Mouse (Mus musculus) olfactory bulb, adult 2 months (tissue): ENCODE measurements around the gene Ssh1.

ENCODE experiments used
- CTCF ChIP-seq: fragments of 200-500 bp; IDR thresholded peaks from 2 replicates; pipeline ENCODE4 v1.5.1; 2012; ENCODE audit warnings: low read depth, mild to moderate bottlenecking, low read length, moderate library complexity; ENCODE audit not compliant: insufficient read depth
- POLR2A ChIP-seq: fragments of 200-500 bp; IDR thresholded peaks from 2 replicates; pipeline ENCODE4 v1.6.1; 2012; ENCODE audit warnings: mild to moderate bottlenecking, low read depth, low read length, moderate library complexity; ENCODE audit not compliant: insufficient read depth

DNA sequence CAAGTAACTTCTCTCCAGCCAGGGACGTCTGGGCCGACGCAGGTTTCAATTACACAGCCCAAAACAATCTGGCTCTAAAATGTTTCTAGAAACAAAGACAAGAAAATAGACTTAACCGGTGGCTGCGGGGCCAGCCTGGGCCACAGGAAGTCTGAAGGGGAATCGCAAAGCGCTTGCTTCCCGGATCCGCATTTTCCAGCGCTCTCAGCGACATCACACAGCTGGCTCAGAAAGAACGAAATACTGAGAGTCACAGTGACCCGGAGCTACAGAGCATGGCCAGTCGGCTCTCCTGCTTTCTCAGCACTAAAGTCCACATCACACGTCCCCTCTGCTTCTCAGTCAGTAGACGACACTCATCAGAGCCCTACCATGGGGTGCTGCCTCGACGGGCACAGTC is 102.8 kb downstream of the Ssh1 start:
- TF ChIP-seq CTCF (no peak), POLR2A (no peak)
